Comparison of ENCODE assay signal across 17 mouse cellular contexts in the genomic region with DNA sequence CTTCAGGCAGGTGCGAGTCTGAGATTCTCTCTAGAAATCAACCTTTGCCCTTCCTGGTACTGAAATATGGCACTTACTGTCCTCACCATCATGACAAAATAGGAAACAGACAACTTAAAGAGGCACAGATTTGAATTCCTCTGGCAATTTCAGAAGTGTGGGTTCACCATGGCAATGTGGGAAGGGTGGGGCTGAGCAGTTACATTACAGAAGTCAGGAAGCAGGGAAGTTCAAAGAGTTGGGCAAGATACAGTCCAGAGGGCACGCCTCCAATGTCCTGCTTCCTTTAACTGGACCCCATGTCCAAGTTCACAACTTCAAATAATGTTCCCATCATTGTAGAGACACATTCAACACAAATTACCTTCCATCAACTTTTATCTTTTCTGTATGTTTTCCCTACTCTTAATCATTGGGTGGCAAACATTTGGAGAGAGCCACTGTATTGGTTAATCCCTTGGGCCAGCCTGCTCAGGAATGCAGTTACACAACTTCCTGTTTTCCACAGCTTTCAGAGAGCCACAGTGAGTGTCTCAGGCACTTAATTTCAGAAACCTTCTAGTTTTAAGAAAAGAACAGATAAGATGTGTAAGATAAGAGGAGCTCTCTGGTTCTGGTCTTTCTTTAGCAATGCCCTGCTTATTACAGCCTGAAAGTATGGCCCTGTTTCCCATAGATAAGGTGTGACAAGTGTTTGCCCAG. TPM values are rescaled to one million over a fixed set of nuclear protein-coding genes. Genes with fewer than 3 reads are reported as not detected.
DNase-seq lines count a peak whose midpoint lies in the region; TF ChIP-seq lines count a peak whose summit lies in the region.
"Had no signal": no experiment of that assay in that cellular context is flagged by ENCODE, and none has a peak within 500 bp of the region (broad histone marks: within the 10 kb centered on the region; RNA-seq: fewer than 3 reads in every experiment).

No protein-coding gene starts in this region.

- no peaks in the 10 kb centered on the region for H3K79me2 ChIP-seq in heart, adult 2 months (replicated peaks; ENCODE audit: control insufficient read depth, insufficient read depth, low read length)

- H3K9ac ChIP-seq in heart, adult 2 months (ENCODE audit: low read depth, low read length), result no peak overlapping the region
- H3K9ac ChIP-seq: hindbrain, embryonic 15.5 days had no signal

- TF ChIP-seq CTCF in heart, adult 2 months (IDR thresholded peaks at IDR 0.05), result no peak
- TF ChIP-seq CTCF in bone marrow macrophage, adult 2 months (IDR thresholded peaks at IDR 0.05; ENCODE audit: low read depth, low read length), result no peak

- no peak overlapping the region for H3K4me3 ChIP-seq in heart, adult 2 months
- no peak overlapping the region for H3K4me3 ChIP-seq in bone marrow macrophage, adult 2 months (ENCODE audit: insufficient read depth, low read length)
- H3K4me3 ChIP-seq: embryonic facial prominence, embryonic 10.5 days; erythroblast, embryonic 14.5 days; hindbrain, embryonic 15.5 days had no signal

- TF ChIP-seq POLR2A in heart, adult 2 months (IDR thresholded peaks at IDR 0.05; ENCODE audit: insufficient read depth, low read depth, low read length), result no peak
- no peak for TF ChIP-seq POLR2A in bone marrow macrophage, adult 2 months (IDR thresholded peaks at IDR 0.05; ENCODE audit: borderline replicate concordance, low read depth, low read length)

- H3K27me3 ChIP-seq in heart, adult 2 months (ENCODE audit: control insufficient read depth, insufficient read depth, low read length), result no peaks in the 10 kb centered on the region
- H3K27me3 ChIP-seq: hindbrain, embryonic 15.5 days had no signal

- DNase-seq in heart, adult 2 months, result no peak
- no peak for DNase-seq in heart, postnatal 4 days
- DNase-seq in 3134 (ENCODE audit: extremely low read depth, insufficient read length, low spot score), result peak; percentile 22
- peak; percentile 74 for DNase-seq in lung, postnatal 36 days
- DNase-seq in ovary, adult 18-20 months (ENCODE audit: low spot score), result no peak
- DNase-seq in adrenal gland, postnatal 14 days, result no peak
- DNase-seq: cerebellum, adult 11 months; cerebellum, postnatal 25 days; kidney, adult 11 months; kidney, postnatal 14 days; layer of hippocampus, adult 9-11 months; thymus, postnatal 25 days had no signal

- intact Hi-C loops in heart, adult 2 months (cut with DNase I), result no loop called here

- H3K27ac ChIP-seq in heart, adult 2 months, result peak overlapping the region; percentile 51
- H3K27ac ChIP-seq in bone marrow macrophage, adult 2 months (ENCODE audit: insufficient read depth, low read depth, low read length), result peak overlapping the region; percentile 88
- H3K27ac ChIP-seq: embryonic facial prominence, embryonic 10.5 days; hindbrain, embryonic 15.5 days; stomach, postnatal 0 days had no signal

- peaks cover 9% of the 10 kb centered on the region for H3K4me1 ChIP-seq in heart, adult 2 months (ENCODE audit: control insufficient read depth, insufficient read depth, low read length)
- peaks cover 37% of the 10 kb centered on the region for H3K4me1 ChIP-seq in bone marrow macrophage, adult 2 months (ENCODE audit: control insufficient read depth, insufficient read depth, low read length)
- H3K4me1 ChIP-seq: hindbrain, embryonic 15.5 days had no signal

- no peak for TF ChIP-seq EP300 in heart, adult 2 months (IDR thresholded peaks at IDR 0.05; ENCODE audit: insufficient read depth, low read depth, low read length)

- no peaks in the 10 kb centered on the region for H3K36me3 ChIP-seq in heart, adult 2 months (ENCODE audit: control insufficient read depth, insufficient read depth, low read length)
- H3K36me3 ChIP-seq: embryonic facial prominence, embryonic 10.5 days; hindbrain, embryonic 15.5 days had no signal

- WGBS in heart, adult 2 months, result 77% methylated on average over 2 of the region's 2 CpGs

RNA-seq across cellular contexts. Expression of gene Acta2, which starts 7.0 kb away (rescaled TPM):
- 100 to 1,000 TPM; 134 to 152 TPM for total RNA-seq in heart, adult 2 months (2021)
- 517 and 1,089 TPM in 2 replicates for polyA plus RNA-seq in heart, adult 2 months (2012; rRNA removed)
- 1,000 to 10,000 TPM; 1,243 to 1,503 TPM for total RNA-seq in heart, postnatal 4 days (2021)
- polyA plus RNA-seq in bone marrow macrophage, adult 2 months (2012; ENCODE audit: insufficient read depth, insufficient read length, missing spikeins), result 22.4 and 25.9 TPM in 2 replicates
- 36.5 and 95.6 TPM in 2 replicates for total RNA-seq in adrenal gland, postnatal 14 days (2021)
- polyA plus RNA-seq: erythroblast, embryonic 14.5 days had no signal

RNA-seq across cellular contexts. Expression of gene Fas, which starts 28.0 kb away (rescaled TPM):
- 10 to 100 TPM; 12.1 to 17.4 TPM for total RNA-seq in heart, adult 2 months (2021)
- 5.1 and 9.3 TPM in 2 replicates for polyA plus RNA-seq in heart, adult 2 months (2012; rRNA removed)
- total RNA-seq in heart, postnatal 4 days (2021), result 1 to 10 TPM; 4.3 to 4.6 TPM
- 18.6 and 21.7 TPM in 2 replicates for polyA plus RNA-seq in bone marrow macrophage, adult 2 months (2012; ENCODE audit: insufficient read depth, insufficient read length, missing spikeins)
- 11.3 and 12.2 TPM in 2 replicates for total RNA-seq in adrenal gland, postnatal 14 days (2021)
- polyA plus RNA-seq: erythroblast, embryonic 14.5 days had no signal

Comparison
In these comparisons a context has a peak if more than half of its experiments do, and no peak if none do; other contexts are left out.
1. RNA of gene Acta2, which starts 7.0 kb away (total RNA-seq): 1,243 to 1,503 TPM in heart, postnatal 4 days; 134 to 152 TPM in heart, adult 2 months and 36.5 to 95.6 TPM in adrenal gland, postnatal 14 days; every median in the first group is over 4 times any median in the second.
2. DNase-seq: peak in 3134 (single experiment) and lung, postnatal 36 days (single experiment); none in heart, adult 2 months (0 of 2), heart, postnatal 4 days (single experiment), ovary, adult 18-20 months (single experiment) and adrenal gland, postnatal 14 days (single experiment).